Mouse (Mus musculus) naive thymus-derived CD4-positive, alpha-beta T cell, adult 2 months (primary cell): ENCODE data around the gene Rad51c.
A peak's percentile ranks its signal among the peaks of the same experiment; 100 is the strongest.
"Not testable (repeated sequence)": the region's sequence is repeated elsewhere in the genome, so short reads cannot be mapped to it uniquely, and the experiment has no call there.

Source experiments
- DNase-seq: peaks from one replicate; pipeline ENCODE4 v3.0.0-alpha.2; 2011; ENCODE audit warnings: low read depth

Gene Rad51c

DNA sequence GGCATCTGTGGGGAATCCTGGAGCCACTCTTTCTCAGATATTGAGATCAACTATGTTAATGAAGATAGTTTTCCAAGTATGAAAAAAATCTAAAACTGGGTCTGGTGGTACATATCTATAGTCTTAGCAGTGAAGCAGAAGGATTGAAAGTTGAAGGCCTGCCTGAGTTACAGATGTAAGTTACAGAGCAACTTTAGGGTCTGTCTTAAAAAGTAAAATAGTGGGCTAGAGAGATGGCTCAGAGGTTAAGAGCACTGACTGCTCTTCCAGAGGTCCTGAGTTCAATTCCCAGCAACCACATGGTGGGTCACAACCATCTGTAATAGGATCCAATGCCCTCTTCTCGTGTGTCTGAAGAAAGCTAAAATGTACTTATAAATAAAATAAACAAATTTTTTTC is 27.7 kb upstream of the Rad51c start:
- DNase-seq, result no peak

DNA sequence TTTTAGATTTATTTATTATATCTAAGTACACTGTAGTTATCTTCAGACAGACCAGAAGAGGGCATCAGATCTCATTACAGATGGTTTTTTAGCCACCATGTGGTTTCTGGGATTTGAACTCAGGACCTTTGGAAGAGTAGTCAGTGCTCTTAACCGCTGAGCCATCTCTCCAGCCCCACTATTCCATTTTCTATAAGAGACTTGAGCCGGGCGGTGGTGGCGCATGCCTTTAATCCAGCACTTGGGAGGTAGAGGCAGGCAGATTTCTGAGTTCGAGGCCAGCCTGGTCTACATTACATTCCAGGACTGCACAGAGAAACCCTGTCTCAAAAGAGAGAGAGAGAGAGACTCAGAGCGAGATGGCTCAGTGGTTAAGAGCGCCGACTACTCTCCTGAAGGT is 27.1 kb upstream of the Rad51c start:
- not testable (repeated sequence) for DNase-seq

DNA sequence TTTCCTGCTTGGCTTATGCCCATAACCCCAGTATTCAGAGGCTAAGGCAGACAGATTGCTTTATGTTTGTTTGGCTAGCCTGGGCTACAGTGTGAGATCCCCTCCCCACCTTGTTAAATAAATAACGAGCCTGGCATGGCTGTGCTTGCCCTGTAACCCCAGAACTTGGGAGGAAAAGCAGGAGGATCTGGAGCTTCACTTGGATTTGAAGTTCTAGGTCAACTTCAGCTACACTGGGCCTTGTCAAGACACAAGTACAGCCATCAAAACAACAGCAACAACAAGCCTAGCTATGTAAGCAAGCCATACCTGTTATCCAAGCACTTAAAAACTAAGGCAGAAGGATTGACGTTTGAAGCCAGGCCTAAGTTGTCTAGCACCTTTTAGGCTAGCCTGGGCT is 25.6 kb upstream of the Rad51c start:
- DNase-seq, result no peak

DNA sequence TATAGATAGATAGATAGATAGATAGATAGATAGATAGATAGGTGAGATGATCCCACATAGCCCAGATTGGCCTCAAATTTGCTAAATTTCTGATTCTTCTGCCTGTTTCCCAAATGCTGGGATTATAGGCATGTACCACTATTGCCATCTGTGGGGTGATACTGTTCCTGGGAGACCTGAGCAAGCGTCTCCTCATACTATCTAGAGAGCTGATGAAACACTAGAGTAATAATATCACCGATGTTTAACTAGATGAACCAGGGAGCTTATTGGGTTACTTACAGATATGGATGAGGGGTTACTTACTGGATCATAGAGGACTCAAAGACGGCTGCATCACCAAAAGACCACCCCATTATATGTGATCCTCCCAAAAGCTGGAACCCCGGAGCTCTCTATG is 24.6 kb upstream of the Rad51c start:
- DNase-seq, result no peak

DNA sequence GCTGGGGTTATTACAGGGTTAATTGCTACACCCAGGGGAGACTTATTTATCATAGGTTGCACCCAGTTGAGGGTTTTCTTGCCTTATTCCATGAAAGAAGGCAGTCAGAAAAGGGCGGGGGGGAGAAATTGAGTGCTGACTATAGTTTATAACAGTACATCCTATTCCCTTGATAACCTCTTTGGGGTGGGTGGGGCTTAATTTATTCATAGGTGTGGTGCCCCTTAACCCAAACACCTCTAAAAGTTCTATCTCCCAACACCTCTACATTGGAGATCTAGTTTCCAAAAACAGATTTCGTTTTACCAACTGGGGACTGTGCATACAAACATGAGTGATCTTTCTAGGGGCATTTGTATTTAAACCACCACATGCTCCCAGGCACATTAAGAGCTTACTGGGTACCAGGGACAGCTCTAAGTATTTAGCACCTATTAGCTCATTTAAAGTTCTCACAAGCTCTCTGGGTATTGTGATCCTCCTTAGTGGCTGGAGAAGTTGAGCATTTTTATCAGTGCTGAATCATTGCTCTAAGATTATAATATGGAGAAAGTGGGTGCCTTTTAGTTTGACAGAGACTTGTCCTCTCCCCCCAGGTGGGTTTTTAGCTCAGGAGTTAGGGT is 23.4 kb upstream of the Rad51c start:
- no peak for DNase-seq

DNA sequence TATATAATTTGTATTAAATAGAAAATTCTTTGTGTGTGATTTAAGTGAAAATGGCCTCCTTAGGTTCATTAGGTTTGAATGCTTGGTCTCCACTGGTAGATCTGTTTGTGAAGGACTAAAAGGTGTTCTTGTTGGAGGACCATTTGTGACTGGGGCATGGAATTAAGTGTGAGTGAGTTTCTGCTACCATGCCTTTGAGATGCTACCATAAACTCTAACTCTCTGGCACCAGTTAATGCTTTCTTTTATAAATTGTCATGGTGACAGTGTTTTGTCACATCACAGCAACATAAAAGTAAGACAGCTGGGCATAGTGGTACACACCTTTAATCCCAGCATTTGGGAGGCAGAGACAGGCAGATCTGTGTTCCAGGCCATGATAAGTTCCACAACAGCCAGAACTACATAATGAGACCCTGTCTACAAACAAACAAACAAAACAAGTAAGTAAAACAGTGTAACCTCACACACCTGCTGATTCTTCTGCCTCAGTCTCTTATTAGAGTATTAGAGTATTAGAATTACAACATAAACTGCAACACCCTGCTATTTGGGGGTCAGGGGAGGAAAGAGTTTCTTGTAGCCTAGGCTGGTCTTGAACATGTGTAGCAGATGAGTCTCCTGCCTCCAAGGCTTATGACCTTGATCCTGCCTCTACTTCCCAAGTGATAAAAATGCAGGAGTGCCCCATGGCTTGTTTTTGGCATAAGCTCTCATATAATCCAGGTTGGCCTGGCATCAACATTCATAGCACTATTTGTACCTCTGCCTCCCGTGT is 22.7 kb upstream of the Rad51c start:
- peak; percentile 67 for DNase-seq

DNA sequence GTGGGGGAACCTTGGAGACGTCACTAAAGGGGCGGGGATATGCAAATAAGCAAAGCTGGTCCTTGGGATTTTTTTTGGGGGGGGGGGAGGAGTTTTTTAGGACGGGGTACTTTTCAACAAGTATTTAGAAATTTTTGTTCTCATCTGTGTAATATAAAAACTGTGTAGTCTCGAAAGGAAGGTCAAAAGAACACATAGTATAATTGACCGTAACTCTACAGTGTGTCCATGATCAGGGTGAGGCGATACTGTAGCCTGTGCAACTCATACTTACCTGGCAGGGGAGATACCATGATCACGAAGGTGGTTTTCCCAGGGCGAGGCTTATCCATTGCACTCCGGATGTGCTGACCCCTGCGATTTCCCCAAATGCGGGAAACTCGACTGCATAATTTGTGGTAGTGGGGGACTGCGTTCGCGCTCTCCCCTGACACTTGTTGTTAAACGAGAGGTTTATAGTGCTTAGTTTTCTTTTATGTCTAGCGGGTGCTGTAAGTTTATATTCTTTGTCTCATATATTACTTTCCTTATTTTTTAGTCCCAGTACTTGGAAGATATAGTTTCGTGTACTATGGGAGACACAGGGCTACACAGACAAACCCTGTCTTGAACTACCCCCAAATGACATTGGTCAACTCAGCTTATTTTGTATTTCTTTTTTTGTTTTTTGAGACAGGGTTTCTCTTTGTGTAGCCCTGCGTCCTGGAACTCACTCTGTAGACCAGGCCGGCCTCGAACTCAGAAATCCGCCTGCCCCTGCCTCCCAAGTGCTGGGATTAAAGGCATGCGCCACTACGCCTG is 21.9 kb upstream of the Rad51c start:
- peak; percentile 95 for DNase-seq

DNA sequence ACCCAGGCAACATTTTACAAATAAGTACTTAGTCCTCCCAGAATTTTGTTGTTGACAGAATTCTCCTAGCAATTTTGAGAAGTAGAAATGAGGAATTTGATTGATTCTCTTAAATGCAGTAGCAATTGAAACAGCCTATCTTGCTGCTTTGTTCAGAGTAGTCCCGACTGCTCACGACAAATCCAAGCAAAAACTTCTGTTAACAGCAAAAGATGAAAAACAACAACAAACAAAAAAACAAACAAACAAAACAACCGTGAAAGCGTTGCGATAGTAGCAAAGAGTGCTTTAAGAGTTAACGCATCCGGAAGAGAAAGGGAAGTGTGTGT is 21.3 kb upstream of the Rad51c start:
- DNase-seq, result no peak

DNA sequence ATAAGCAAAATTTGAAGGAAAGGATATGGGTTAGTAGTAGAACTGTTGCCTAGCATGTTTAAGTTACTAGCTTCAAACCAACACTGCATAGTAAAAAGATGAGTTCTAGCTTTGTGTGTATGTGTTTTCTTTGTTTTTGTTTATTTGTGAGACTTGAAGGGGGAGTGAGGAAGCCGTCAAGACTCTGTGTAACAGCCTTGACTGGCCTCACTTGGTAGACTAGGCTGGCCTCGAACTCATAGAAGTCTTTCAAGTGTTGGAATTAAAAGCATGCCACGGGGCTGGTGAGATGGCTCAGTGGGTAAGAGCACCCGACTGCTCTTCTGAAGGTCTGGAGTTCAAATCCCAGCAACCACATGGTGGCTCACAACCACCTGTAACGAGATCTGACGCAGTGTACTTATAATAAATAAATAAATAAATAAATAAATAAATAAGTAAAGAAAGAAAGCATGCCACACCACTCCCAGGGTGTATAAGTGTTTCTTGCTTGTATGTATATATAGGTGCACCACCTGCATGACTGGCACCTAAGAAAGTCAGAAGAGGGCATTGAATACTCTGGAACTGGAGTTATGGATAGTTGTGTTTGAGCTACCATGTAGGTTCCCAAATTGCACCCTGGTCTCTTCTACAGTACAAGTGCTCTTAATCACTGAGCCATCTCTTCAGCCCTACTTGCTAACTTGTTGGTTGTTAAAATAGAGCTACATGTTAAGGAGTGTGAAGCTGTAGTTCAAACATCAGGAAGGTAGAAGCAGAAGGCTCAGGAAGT is 19.0 kb upstream of the Rad51c start:
- no peak for DNase-seq

DNA sequence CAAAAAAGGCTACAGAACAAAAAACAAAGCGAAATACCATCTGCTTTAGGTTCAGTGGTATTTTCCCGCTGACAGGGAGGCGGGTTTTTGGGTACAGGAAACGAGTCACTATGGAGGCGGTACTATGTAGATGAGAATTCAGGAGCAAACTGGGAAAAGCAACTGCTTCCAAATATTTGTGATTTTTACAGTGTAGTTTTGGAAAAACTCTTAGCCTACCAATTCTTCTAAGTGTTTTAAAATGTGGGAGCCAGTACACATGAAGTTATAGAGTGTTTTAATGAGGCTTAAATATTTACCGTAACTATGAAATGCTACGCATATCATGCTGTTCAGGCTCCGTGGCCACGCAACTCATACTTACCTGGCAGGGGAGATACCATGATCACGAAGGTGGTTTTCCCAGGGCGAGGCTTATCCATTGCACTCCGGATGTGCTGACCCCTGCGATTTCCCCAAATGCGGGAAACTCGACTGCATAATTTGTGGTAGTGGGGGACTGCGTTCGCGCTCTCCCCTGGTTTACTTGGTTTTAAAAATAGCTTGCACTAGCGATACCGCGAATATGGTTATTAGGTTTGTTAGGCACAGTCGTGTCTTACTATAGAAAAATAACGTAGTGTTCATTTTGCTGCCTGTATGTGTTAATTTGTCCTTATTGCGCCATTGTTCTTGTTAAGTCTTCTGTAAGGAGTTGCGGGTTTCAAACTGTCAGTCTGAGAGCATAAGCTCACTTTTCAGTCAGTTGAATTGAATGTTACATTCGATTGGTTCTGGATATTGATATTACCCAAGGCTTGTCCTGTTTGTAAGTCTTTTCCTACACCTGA is 18.0 kb upstream of the Rad51c start:
- peak; percentile 96 for DNase-seq

DNA sequence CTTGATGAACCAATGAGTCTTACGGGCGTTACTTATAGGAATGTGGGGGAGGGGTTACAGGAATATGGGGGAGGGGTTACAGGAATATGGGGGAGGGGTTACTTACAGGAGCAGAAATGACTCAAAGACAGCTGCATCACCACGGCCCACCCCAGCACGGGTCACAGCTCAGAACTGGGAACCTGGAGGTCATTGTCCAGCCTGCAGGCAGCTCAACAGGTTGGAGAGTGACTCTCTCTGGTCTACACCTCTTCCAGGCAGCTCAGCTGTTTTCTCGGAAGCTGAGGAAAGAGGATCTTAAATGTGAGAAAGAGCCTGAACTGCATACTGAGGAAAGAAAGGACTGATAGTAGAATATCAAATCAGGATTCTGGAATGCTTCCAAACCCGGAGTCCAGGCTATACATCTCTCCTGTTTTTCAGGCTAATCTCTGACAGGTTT is 17.0 kb upstream of the Rad51c start:
- DNase-seq, result no peak

DNA sequence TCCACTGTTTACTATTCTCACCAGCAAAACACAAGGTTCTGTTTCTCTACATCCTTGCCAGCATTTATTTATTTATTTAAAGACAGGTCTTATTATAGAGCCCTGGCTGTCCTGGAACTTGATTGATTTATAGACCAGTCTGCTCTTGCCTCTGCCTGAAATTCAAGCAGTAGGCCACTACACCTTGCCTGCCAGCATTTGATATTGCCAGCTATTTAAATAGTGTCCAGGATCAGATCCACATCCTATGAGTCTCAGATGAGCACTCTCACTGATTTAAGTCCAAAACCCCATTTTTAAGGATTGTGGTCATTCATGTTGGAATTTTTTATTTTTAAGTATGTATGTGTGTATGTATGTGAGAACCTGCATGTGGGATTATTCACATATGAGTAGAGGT is 16.1 kb upstream of the Rad51c start:
- DNase-seq, result no peak

DNA sequence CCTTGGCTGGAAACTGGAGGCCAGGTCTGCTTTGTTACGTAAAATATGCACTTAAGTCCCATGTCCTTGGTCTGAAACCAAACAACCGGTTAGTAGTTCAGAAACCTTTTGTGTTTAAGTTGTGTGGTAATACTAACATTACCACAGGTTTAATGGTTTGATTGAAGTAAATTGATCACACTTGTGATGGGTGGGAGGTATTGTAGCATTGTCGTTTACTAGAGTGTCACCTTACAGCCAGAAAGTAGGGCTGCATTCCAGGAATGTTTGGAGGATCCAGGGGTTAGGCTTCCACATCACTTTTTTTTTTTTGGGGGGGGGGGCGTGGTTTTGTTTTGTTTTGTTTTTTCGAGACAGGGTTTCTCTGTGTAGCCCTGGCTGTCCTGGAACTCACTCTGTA is 11.4 kb upstream of the Rad51c start:
- no peak for DNase-seq

DNA sequence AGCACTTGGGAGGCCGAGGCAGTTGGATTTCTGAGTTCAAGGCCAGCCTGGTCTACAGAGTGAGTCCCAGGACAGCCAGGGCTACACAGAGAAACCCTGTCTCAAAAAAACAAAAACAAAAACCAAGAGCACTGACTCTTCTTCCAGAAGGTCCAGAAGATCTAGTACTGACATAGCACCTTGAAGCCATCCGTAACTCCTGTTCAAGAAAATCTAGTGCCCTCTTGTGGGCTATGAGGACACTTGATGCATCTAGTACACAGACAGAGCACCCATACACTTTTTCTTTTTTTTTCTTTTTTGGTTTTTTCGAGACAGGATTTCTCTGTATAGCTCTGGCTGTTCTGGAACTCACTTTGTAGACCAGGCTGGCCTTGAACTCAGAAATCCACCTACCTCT is 8.7 kb upstream of the Rad51c start:
- DNase-seq, result peak; percentile 54

DNA sequence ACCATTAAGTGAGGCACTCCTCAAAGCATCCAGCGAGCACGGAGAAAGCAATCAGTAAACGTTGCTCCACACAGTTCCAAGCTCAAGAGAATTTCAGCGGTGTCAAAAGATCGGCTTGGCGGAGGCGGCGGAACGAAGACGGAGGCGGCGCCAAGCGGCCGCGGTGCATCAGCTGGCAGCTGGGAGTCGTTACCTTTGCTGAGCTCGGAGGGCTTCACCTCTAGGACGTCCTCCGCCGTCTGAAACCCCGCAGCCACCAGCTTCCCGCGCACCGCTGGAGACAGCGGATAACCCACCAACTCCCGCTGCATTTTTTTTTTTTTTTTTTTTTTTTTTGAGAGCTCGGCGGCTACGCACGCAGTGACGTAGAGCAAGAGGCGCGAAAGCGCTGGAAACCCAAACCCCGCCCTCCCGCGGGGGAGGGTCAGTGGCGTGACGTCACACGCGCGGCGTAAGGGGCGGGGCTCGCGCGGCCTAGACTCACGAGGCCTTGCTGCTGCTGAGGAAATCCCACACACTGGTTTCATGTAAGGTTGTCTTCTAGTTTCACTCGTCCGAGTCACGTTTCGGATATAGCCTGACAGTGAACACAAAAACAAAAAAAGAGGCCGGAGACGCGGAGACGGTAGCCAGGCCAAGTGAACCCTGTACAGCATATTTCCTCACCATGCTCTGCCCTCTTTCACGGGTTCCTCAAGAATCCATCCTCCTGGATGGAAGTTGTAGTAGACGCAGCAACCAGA is 472 bp downstream of the Rad51c start:
- DNase-seq, result peak; percentile 100

DNA sequence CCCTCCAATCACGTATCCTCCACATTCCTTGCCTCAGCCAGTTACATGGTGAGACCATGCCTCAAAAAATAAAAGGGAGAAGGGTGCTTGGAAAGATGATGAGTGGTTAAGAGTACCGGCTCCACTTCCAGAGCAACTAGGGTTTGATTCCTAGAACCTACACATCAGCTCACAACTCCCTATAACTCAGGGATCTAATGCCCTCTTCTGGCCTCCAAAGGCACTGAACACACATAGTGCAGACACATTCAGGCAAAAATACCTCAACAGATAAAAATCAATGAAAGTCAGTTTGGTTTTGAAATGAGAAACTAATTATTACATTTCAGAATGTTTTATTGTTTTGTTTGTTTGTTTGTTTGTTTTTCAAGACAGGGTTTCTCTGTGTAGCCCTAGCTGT is 6.4 kb downstream of the Rad51c start:
- no peak for DNase-seq

DNA sequence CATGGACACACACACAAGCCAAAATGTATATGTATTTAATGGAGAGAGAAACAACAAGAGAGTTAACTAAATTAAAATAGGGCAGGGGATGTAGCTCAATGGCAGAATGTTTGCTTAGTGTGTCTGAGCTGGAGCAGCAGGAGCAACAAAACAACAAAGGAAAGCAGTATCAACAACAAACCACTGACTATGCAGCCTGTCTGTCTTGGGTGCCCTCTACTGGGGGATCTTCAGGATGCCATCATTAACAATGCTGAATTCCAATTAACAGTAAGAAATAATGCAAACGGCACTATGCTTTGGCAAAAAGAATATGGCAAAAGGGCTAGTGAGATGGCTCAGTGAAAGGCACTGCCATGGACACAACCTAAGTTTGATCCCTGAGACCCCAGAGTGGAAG is 10.9 kb downstream of the Rad51c start:
- DNase-seq, result peak; percentile 57

DNA sequence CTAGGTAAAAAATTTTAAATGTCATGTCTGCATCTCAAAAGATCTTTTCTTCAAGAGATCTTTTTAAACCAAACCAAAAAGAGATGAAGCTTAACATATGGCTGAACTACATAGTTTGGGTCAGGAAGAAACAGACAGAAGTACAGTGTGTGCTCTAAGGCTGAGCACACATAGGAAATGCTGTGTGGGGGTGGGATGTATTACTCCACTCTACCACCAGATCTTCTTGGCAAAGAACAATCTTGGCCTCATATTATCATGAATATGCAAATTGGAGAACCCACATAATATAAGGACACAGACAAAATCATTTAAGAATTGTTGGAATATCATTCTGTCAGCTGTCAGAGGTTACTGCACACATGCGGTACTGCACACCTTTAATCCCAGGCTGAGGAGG is 19.1 kb downstream of the Rad51c start:
- DNase-seq, result no peak

DNA sequence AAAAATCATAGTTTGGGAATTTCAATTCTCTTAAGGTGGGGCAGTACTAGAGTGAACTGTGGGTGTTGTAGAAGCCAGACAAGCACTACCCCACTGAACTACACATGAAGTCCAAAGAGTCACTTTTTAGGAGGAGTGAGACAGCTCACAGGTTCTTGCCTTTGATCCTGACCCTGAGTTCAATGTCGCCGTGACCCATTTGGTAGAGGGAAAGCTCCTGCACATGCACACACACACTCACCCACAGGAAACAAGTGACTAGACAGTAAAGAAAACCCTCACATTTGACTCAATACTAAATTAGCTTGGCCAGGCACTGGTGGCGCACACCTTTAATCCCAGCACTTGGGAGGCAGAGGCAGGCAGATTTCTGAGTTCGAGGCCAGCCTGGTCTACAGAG is 20.2 kb downstream of the Rad51c start:
- no peak for DNase-seq

DNA sequence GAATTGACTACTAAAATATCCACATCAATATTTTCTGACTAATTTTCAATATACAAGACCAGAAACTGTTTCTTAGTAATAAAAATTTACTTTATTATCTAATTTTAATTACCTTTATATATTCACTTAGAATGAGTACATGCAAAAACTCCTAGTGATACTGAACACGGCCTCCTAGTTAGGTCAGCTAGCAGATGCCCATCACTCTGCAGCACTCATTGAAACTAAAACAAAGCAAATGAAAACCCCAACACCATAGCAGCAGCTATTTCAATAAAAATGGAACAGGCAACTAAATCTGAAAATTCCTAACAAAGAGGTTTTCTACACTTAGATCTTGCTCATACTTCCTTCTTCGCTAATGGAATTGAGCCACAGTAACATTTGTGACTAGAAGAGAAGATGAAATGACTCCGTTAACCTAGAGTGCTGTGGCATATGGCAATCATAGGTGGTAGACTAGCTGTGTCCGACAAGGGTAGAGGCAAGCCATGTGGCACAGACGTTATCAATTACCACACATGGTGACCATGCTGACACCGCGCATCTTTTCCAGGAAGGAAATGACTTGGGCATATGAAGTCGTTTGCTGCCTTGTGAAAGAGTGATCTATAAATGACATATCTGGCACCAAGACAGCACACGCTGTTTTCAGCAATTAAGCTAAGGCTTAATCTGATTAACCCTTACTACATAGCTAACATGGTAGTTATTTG is 36.7 kb downstream of the Rad51c start:
- DNase-seq, result no peak
